8 mouse cellular contexts compared by ENCODE assay signal in genomic region chr13:114831367-114831833, GRCm38 (mm10). TPM values are rescaled to one million over a fixed set of nuclear protein-coding genes. Genes with fewer than 3 reads are reported as not detected.
DNase-seq lines count a peak whose midpoint lies in the region; ATAC-seq and TF ChIP-seq lines count a peak whose summit lies in the region.

No protein-coding gene starts in this region.

- 79% methylated on average over 4 of the region's 4 CpGs for WGBS in embryonic facial prominence, embryonic 14.5 days
- WGBS in limb, embryonic 14.5 days = 80% methylated on average over 4 of the region's 4 CpGs
- WGBS in neural tube, embryonic 15.5 days = 85% methylated on average over 4 of the region's 4 CpGs

- peaks cover 44% of the 10 kb centered on the region for H3K36me3 ChIP-seq in embryonic facial prominence, embryonic 14.5 days (ENCODE audit: control insufficient read depth, insufficient read depth, low read length)
- peaks cover 50% of the 10 kb centered on the region for H3K36me3 ChIP-seq in limb, embryonic 14.5 days (ENCODE audit: control insufficient read depth, insufficient read depth, low read length)
- peaks cover 33% of the 10 kb centered on the region for H3K36me3 ChIP-seq in neural tube, embryonic 15.5 days

- TF ChIP-seq POLR2A in limb, embryonic 14.5 days (IDR thresholded peaks at IDR 0.05; ENCODE audit: borderline replicate concordance, extremely low read depth, insufficient read depth, insufficient read length) = no peak

- no peak overlapping the region for H3K9ac ChIP-seq in embryonic facial prominence, embryonic 14.5 days (ENCODE audit: low read depth, low read length)
- H3K9ac ChIP-seq in limb, embryonic 14.5 days (ENCODE audit: low read depth, low read length, severe bottlenecking) = no peak overlapping the region
- H3K9ac ChIP-seq in neural tube, embryonic 15.5 days (replicated peaks) = no peak overlapping the region

- H3K27ac ChIP-seq in layer of hippocampus, adult 2 months = no peak overlapping the region
- H3K27ac ChIP-seq in embryonic facial prominence, embryonic 14.5 days (replicated peaks; ENCODE audit: low read depth, low read length) = no peak overlapping the region
- no peak overlapping the region for H3K27ac ChIP-seq in limb, embryonic 14.5 days (replicated peaks; ENCODE audit: low read depth, low read length)
- H3K27ac ChIP-seq in neural tube, embryonic 15.5 days (replicated peaks) = no peak overlapping the region

- H3K4me1 ChIP-seq in embryonic facial prominence, embryonic 14.5 days (ENCODE audit: control insufficient read depth, insufficient read depth, low read length) = no peaks in the 10 kb centered on the region
- H3K4me1 ChIP-seq in limb, embryonic 14.5 days (ENCODE audit: control insufficient read depth, insufficient read depth, low read length) = no peaks in the 10 kb centered on the region
- H3K4me1 ChIP-seq in neural tube, embryonic 15.5 days = no peaks in the 10 kb centered on the region

- H3K27me3 ChIP-seq in embryonic facial prominence, embryonic 14.5 days (replicated peaks; ENCODE audit: control insufficient read depth, insufficient read depth, low read length) = no peaks in the 10 kb centered on the region
- H3K27me3 ChIP-seq in limb, embryonic 14.5 days (ENCODE audit: control insufficient read depth, insufficient read depth, low read length) = no peaks in the 10 kb centered on the region
- no peaks in the 10 kb centered on the region for H3K27me3 ChIP-seq in neural tube, embryonic 15.5 days (replicated peaks)

- H3K9me3 ChIP-seq in embryonic facial prominence, embryonic 14.5 days (ENCODE audit: control insufficient read depth, low read length) = no peaks in the 10 kb centered on the region
- H3K9me3 ChIP-seq in limb, embryonic 14.5 days (ENCODE audit: control insufficient read depth, low read length) = no peaks in the 10 kb centered on the region
- H3K9me3 ChIP-seq in neural tube, embryonic 15.5 days (replicated peaks) = no peaks in the 10 kb centered on the region

- TF ChIP-seq CTCF in layer of hippocampus, adult 2 months (conservative IDR thresholded peaks at IDR 0.05) = peak; percentile 83

- no peak for ATAC-seq in embryonic facial prominence, embryonic 14.5 days (ENCODE audit: low read depth)
- peak; percentile 18 for ATAC-seq in limb, embryonic 14.5 days (ENCODE audit: low FRiP score, low read depth)
- 0 out of 2 replicates have a peak, but pooled peaks have one; percentile 50 for ATAC-seq in neural tube, embryonic 15.5 days (ENCODE audit: low FRiP score)

- H3K4me3 ChIP-seq in layer of hippocampus, adult 2 months = no peak overlapping the region
- H3K4me3 ChIP-seq in embryonic facial prominence, embryonic 14.5 days (ENCODE audit: low read depth, low read length) = no peak overlapping the region
- H3K4me3 ChIP-seq in limb, embryonic 14.5 days (replicated peaks; ENCODE audit: low read length) = no peak overlapping the region
- H3K4me3 ChIP-seq in neural tube, embryonic 15.5 days (replicated peaks) = no peak overlapping the region

- no peak for DNase-seq in layer of hippocampus, adult 2 months (ENCODE audit: low spot score in 2 of 2)
- no peak for DNase-seq in layer of hippocampus, postnatal 10 days (ENCODE audit: low spot score in 2 of 2)
- peak; percentile 64 for DNase-seq in NIH3T3 (ENCODE audit: low read depth)
- DNase-seq in embryonic facial prominence, embryonic 14.5 days (ENCODE audit: low spot score) = peak; percentile 48
- peak; percentile 70 for DNase-seq in limb, embryonic 14.5 days (ENCODE audit: low spot score)
- DNase-seq in adrenal gland, postnatal 36 days = no peak
- DNase-seq in adrenal gland, adult 8-10 months = no peak

- no peak overlapping the region for H3K4me2 ChIP-seq in embryonic facial prominence, embryonic 14.5 days (ENCODE audit: low read depth, low read length)
- H3K4me2 ChIP-seq in limb, embryonic 14.5 days (replicated peaks; ENCODE audit: low read depth, low read length, severe bottlenecking) = no peak overlapping the region
- no peak overlapping the region for H3K4me2 ChIP-seq in neural tube, embryonic 15.5 days

RNA-seq across cellular contexts. Expression of gene Mocs2, which starts 13.4 kb away (rescaled TPM):
- 10 to 100 TPM; 79.8 to 86.7 TPM for total RNA-seq in layer of hippocampus, adult 2 months (2021)
- 10 to 100 TPM; 86.6 to 97.3 TPM for total RNA-seq in layer of hippocampus, postnatal 10 days (2021)
- 100.0 and 104 TPM in 2 replicates for polyA plus RNA-seq in embryonic facial prominence, embryonic 14.5 days (2014; fragmentation: Nextera tagmentation; extraction: Ambion mirVana)
- 48.3 and 69.0 TPM in 2 replicates for polyA plus RNA-seq in limb, embryonic 14.5 days (2012; rRNA removed)
- 112 and 114 TPM in 2 replicates for polyA plus RNA-seq in limb, embryonic 14.5 days (2014; fragmentation: Nextera tagmentation; extraction: Ambion mirVana)
- polyA plus RNA-seq in neural tube, embryonic 15.5 days (2015; fragmentation: Nextera tagmentation; extraction: Ambion mirVana) = 137 and 146 TPM in 2 replicates
- total RNA-seq in adrenal gland, postnatal 36 days (2021) = 100 to 1,000 TPM; 152 to 180 TPM
- total RNA-seq in adrenal gland, adult 8-10 months (2022) = 100 to 1,000 TPM; 131 to 185 (median 157) TPM

Comparison
In these comparisons a context has a peak if more than half of its experiments do, and no peak if none do; other contexts are left out.
1. DNase-seq: peak in NIH3T3 (single experiment), embryonic facial prominence, embryonic 14.5 days (single experiment) and limb, embryonic 14.5 days (single experiment); none in layer of hippocampus, adult 2 months (0 of 2), layer of hippocampus, postnatal 10 days (0 of 2), adrenal gland, postnatal 36 days (0 of 2) and adrenal gland, adult 8-10 months (single experiment).